Mouse (Mus musculus) embryo, embryonic 11.5 days (tissue): Measurements from ENCODE around the gene Stt3a.

Experiments
- DNase-seq: peaks from one replicate; pipeline ENCODE4 v3.0.0-alpha.2; 2012; ENCODE audit warnings: low read depth, low spot score

Stt3a gene

GRCm38 (mm10) chr9:36767203-36768143 lies at the start of gene Stt3a:
TSS of gene Stt3a (minus strand) at chr9:36767679.
- DNase-seq: peak; percentile 99

GRCm38 (mm10) chr9:36814486-36814885 lies 47.0 kb upstream of the Stt3a start:
- no peak for DNase-seq

GRCm38 (mm10) chr9:36808126-36808785 lies 40.8 kb upstream of the Stt3a start:
- no peak for DNase-seq

GRCm38 (mm10) chr9:36805256-36805975 lies 37.9 kb upstream of the Stt3a start:
- no peak for DNase-seq

GRCm38 (mm10) chr9:36803926-36804325 lies 36.4 kb upstream of the Stt3a start:
- DNase-seq: no peak

- DNase-seq: no peak
These were observed 35.9 kb upstream of the Stt3a start for GRCm38 (mm10) chr9:36803386-36803785.

- no peak for DNase-seq
These were observed 35.5 kb upstream of the Stt3a start for GRCm38 (mm10) chr9:36802951-36803350.

GRCm38 (mm10) chr9:36801961-36802360 lies 34.5 kb upstream of the Stt3a start:
- no peak for DNase-seq

- peak; percentile 72 for DNase-seq
These were observed 29.5 kb upstream of the Stt3a start, which contains the start of gene Ei24 for GRCm38 (mm10) chr9:36796781-36797555. TSS of gene Ei24 (minus strand) at chr9:36797393.

- no peak for DNase-seq
These were observed 28.7 kb upstream of the Stt3a start for GRCm38 (mm10) chr9:36796224-36796623.

- no peak for DNase-seq
These were observed 28.1 kb upstream of the Stt3a start for GRCm38 (mm10) chr9:36795556-36795955.

- no peak for DNase-seq
These were observed 27.0 kb upstream of the Stt3a start for GRCm38 (mm10) chr9:36794487-36794886.

GRCm38 (mm10) chr9:36792191-36792590 lies 24.7 kb upstream of the Stt3a start:
- no peak for DNase-seq

- no peak for DNase-seq
These were observed 16.4 kb upstream of the Stt3a start for GRCm38 (mm10) chr9:36783921-36784320.

GRCm38 (mm10) chr9:36769048-36769413 lies 1.6 kb upstream of the Stt3a start:
- no peak for DNase-seq

- DNase-seq: no peak
These were observed 923 bp upstream of the Stt3a start for GRCm38 (mm10) chr9:36768156-36769047.

- no peak for DNase-seq
These were observed 3.1 kb downstream of the Stt3a start for GRCm38 (mm10) chr9:36764378-36764777.

- no peak for DNase-seq
These were observed 40.3 kb downstream of the Stt3a start, which contains the start of gene Chek1 for GRCm38 (mm10) chr9:36727034-36727755. TSS of gene Chek1 (minus strand) at chr9:36727065.
